Mouse (Mus musculus): ENCODE data around the gene Ccdc6.

DNA sequence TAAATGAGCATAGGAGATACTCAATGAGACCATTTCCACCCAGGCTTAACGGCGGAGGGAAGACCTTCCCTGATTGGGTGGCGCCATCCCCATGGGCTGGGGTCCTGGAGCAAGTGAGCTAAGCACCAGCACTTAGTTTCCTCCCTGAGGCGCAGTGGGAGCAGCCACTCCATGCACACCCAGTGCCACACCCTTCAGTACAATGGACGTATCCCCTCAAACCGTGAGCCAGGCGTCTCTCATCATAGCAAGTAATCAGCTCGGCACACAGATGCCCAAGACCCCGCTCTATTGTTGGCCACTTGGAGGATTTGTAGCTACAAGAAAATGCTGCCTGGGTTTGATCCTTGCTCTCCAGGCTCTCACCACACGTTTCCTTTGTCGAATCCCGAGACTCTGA, 49.0 kb downstream of the Ccdc6 start:
- TF ChIP-seq MAX (IDR thresholded peaks at IDR 0.05; ENCODE audit: low read depth) (no peak), POLR2A (IDR thresholded peaks at IDR 0.05; ENCODE audit: insufficient read length, low read depth) (no peak), MYOD1 (IDR thresholded peaks at IDR 0.05; ENCODE audit: control insufficient read depth in 1 of 3, insufficient read length in 2 of 3, low read depth in 2 of 3) (no peak), REST (IDR thresholded peaks at IDR 0.05; ENCODE audit: insufficient read depth, insufficient read length) (no peak), USF1 (IDR thresholded peaks at IDR 0.05; ENCODE audit: low read depth) (no peak), MYOG (IDR thresholded peaks at IDR 0.05; ENCODE audit: control insufficient read depth in 1 of 3, insufficient read depth in 1 of 3, insufficient read length in 2 of 3, low read depth in 2 of 3) (no peak), TCF12 (IDR thresholded peaks at IDR 0.05; ENCODE audit: insufficient read depth, poor library complexity, severe bottlenecking) (no peak), E2F4 (IDR thresholded peaks at IDR 0.05; ENCODE audit: insufficient read depth) (no peak), TCF3 (IDR thresholded peaks at IDR 0.05; ENCODE audit: insufficient read length, low read depth) (no peak)
